8 mouse cellular contexts compared by ENCODE assay signal in the genomic region with DNA sequence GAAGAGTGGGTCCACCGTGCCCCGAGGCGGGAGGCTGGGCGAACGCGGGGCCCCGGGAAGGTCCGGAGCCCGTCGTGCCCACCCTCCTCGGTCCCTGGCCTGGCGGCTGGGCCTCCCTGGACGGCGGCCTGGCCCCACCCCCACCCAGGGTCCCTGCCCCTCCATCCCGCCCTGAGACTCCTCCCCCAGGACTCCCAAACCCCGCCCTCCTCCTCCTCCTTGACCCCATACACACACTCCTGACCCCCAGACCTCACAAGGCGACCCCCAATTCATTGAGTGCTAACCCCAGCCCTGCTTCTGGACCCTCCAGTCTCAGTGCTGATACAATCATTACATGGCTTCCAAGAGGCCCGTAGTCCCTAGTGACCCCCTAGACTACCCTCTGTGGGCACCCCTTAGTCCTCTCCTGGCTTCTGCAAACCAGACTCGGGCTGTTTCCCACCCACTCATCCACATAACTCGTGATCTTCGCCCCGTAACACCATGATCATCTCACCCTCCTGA. TPM values are rescaled to one million over a fixed set of nuclear protein-coding genes. Genes with fewer than 3 reads are reported as not detected.
DNase-seq lines count a peak whose midpoint lies in the region; ATAC-seq and TF ChIP-seq lines count a peak whose summit lies in the region.

No protein-coding gene starts in this region.

- TF ChIP-seq CTCF in kidney, adult 2 months (conservative IDR thresholded peaks at IDR 0.05; ENCODE audit: insufficient read depth, insufficient read length, low read depth, low read length), result no peak
- TF ChIP-seq CTCF in forebrain, postnatal 0 days (IDR thresholded peaks at IDR 0.05; ENCODE audit: low read depth), result no peak

- no peak for DNase-seq in kidney, adult 2 months
- no peak for DNase-seq in kidney, adult 18-20 months
- peak; percentile 79 for DNase-seq in ZHBTc4 (ENCODE audit: low read depth, low spot score)
- no peak for DNase-seq in forebrain, postnatal 0 days
- no peak for DNase-seq in thymus, postnatal 0 days (ENCODE audit: low spot score)
- no peak for DNase-seq in cerebellum, adult 11-12 months

- peak overlapping the region; percentile 95 for H3K9ac ChIP-seq in forebrain, postnatal 0 days
- peak overlapping the region; percentile 88 for H3K9ac ChIP-seq in limb, embryonic 15.5 days

- no peaks in the 10 kb centered on the region for H3K9me3 ChIP-seq in forebrain, postnatal 0 days (ENCODE audit: low read length)
- no peaks in the 10 kb centered on the region for H3K9me3 ChIP-seq in limb, embryonic 15.5 days

- WGBS in kidney, adult 2 months, result 5% methylated on average over 20 of the region's 22 CpGs
- 13% methylated on average over 12 of the region's 22 CpGs for WGBS in forebrain, postnatal 0 days
- WGBS in limb, embryonic 15.5 days, result 6% methylated on average over 22 of the region's 22 CpGs

- peaks cover 4% of the 10 kb centered on the region for H3K4me1 ChIP-seq in kidney, adult 2 months (ENCODE audit: control insufficient read depth, insufficient read depth, low read length)
- peaks cover 8% of the 10 kb centered on the region; the same call in 1 of the 2 replicates for H3K4me1 ChIP-seq in forebrain, postnatal 0 days (ENCODE audit: insufficient read depth)
- H3K4me1 ChIP-seq in limb, embryonic 15.5 days, result peaks cover 51% of the 10 kb centered on the region

- H3K36me3 ChIP-seq in kidney, adult 2 months (ENCODE audit: control insufficient read depth, insufficient read depth, low read length), result no peaks in the 10 kb centered on the region
- peaks cover 2% of the 10 kb centered on the region; the same call in 1 of the 2 replicates for H3K36me3 ChIP-seq in forebrain, postnatal 0 days (ENCODE audit: insufficient read depth)
- no peaks in the 10 kb centered on the region for H3K36me3 ChIP-seq in limb, embryonic 15.5 days
- no peaks in the 10 kb centered on the region for H3K36me3 ChIP-seq in myocyte (ENCODE audit: control insufficient read depth, insufficient read depth)

- H3K79me2 ChIP-seq in myocyte (ENCODE audit: control insufficient read depth, insufficient read depth), result no peaks in the 10 kb centered on the region

- ATAC-seq in forebrain, postnatal 0 days, result peak; percentile 40
- ATAC-seq in limb, embryonic 15.5 days (ENCODE audit: insufficient number of reproducible peaks, low FRiP score, low TSS enrichment, low read depth), result peak; percentile 69

- peak overlapping the region; percentile 90 for H3K4me3 ChIP-seq in kidney, adult 2 months (ENCODE audit: insufficient read depth, low read depth, low read length)
- H3K4me3 ChIP-seq in forebrain, postnatal 0 days (ENCODE audit: low read depth, low read length), result peak overlapping the region; percentile 88
- peak overlapping the region; percentile 83 for H3K4me3 ChIP-seq in limb, embryonic 15.5 days
- H3K4me3 ChIP-seq in myocyte, result peak overlapping the region; percentile 57

- no peaks in the 10 kb centered on the region for H3K27me3 ChIP-seq in kidney, adult 2 months (replicated peaks; ENCODE audit: control insufficient read depth, insufficient read depth, low read length)
- no peaks in the 10 kb centered on the region for H3K27me3 ChIP-seq in forebrain, postnatal 0 days (ENCODE audit: insufficient read depth, low read length)
- no peaks in the 10 kb centered on the region for H3K27me3 ChIP-seq in limb, embryonic 15.5 days
- H3K27me3 ChIP-seq in myocyte (ENCODE audit: control insufficient read depth, insufficient read depth, insufficient read length), result no peaks in the 10 kb centered on the region

- no peak for TF ChIP-seq POLR2A in kidney, adult 2 months (IDR thresholded peaks at IDR 0.05; ENCODE audit: low read depth, low read length)
- TF ChIP-seq POLR2A in myocyte (IDR thresholded peaks at IDR 0.05; ENCODE audit: insufficient read length, low read depth), result no peak

- H3K27ac ChIP-seq in kidney, adult 2 months (ENCODE audit: insufficient read depth, low read depth, low read length), result peak overlapping the region; percentile 83
- peak overlapping the region; percentile 79 for H3K27ac ChIP-seq in forebrain, postnatal 0 days (ENCODE audit: low read depth, low read length)
- peak overlapping the region; percentile 94 for H3K27ac ChIP-seq in limb, embryonic 15.5 days

- peak overlapping the region; percentile 92 for H3ac ChIP-seq in myocyte (ENCODE audit: control insufficient read depth, insufficient read length)

- H3K4me2 ChIP-seq in forebrain, postnatal 0 days (ENCODE audit: low read depth), result peak overlapping the region; percentile 83
- peak overlapping the region; percentile 93 for H3K4me2 ChIP-seq in limb, embryonic 15.5 days
- H3K4me2 ChIP-seq in myocyte (ENCODE audit: low read depth), result peak overlapping the region; percentile 93

TF ChIP-seq in myocyte, 11 proteins besides CTCF, POLR2A, EP300 and RAD21:
- TF ChIP-seq E2F4 (IDR thresholded peaks at IDR 0.05; ENCODE audit: insufficient read depth) (no peak), USF1 (IDR thresholded peaks at IDR 0.05; ENCODE audit: low read depth) (no peak), MAX (IDR thresholded peaks at IDR 0.05; ENCODE audit: low read depth) (no peak), TCF12 (IDR thresholded peaks at IDR 0.05; ENCODE audit: insufficient read depth, poor library complexity, severe bottlenecking) (no peak), SRF (IDR thresholded peaks at IDR 0.05; ENCODE audit: control insufficient read depth, insufficient read length, low read depth) (no peak), MYOG (IDR thresholded peaks at IDR 0.05; ENCODE audit: control insufficient read depth in 1 of 3, insufficient read depth in 1 of 3, insufficient read length in 2 of 3, low read depth in 2 of 3) (no peak), TCF3 (IDR thresholded peaks at IDR 0.05; ENCODE audit: insufficient read length, low read depth) (no peak)

RNA-seq across cellular contexts. Expression of a gene that starts 0.7 kb away (rescaled TPM):
- polyA plus RNA-seq in kidney, adult 2 months (2012; rRNA removed), result 54.1 and 63.7 TPM in 2 replicates
- 57.7 and 72.4 TPM in 2 replicates for total RNA-seq in forebrain, postnatal 0 days (2014; rRNA removed)
- polyA plus RNA-seq in forebrain, postnatal 0 days (2015; fragmentation: Nextera tagmentation; extraction: Ambion mirVana), result 36.5 and 41.1 TPM in 2 replicates
- polyA plus RNA-seq in limb, embryonic 15.5 days (2015; fragmentation: Nextera tagmentation; extraction: Ambion mirVana), result 30.9 and 33.6 TPM in 2 replicates
- polyA plus RNA-seq in myocyte (2012; fragmentation: generic; extraction: Trizol), result 32.8 TPM
- 15.0 and 17.8 TPM in 2 replicates for polyA plus RNA-seq in thymus, postnatal 0 days (2015; fragmentation: Nextera tagmentation; extraction: Ambion mirVana)

RNA-seq across cellular contexts. Expression of a gene that starts 30.0 kb away (rescaled TPM):
- polyA plus RNA-seq in kidney, adult 2 months (2012; rRNA removed), result 4.7 and 7.5 TPM in 2 replicates
- 5.2 and 6.8 TPM in 2 replicates for total RNA-seq in forebrain, postnatal 0 days (2014; rRNA removed)
- 6.8 and 8.5 TPM in 2 replicates for polyA plus RNA-seq in forebrain, postnatal 0 days (2015; fragmentation: Nextera tagmentation; extraction: Ambion mirVana)
- polyA plus RNA-seq in limb, embryonic 15.5 days (2015; fragmentation: Nextera tagmentation; extraction: Ambion mirVana), result 19.2 and 20.5 TPM in 2 replicates
- 3.4 TPM for polyA plus RNA-seq in myocyte (2012; fragmentation: generic; extraction: Trizol)
- polyA plus RNA-seq in thymus, postnatal 0 days (2015; fragmentation: Nextera tagmentation; extraction: Ambion mirVana), result 201 and 234 TPM in 2 replicates

RNA-seq across cellular contexts. Expression of a gene that starts 35.7 kb away (rescaled TPM):
- polyA plus RNA-seq in kidney, adult 2 months (2012; rRNA removed), result 2.4 and 5.4 TPM in 2 replicates
- total RNA-seq in forebrain, postnatal 0 days (2014; rRNA removed), result 16.3 and 16.7 TPM in 2 replicates
- 3.1 and 3.2 TPM in 2 replicates for polyA plus RNA-seq in forebrain, postnatal 0 days (2015; fragmentation: Nextera tagmentation; extraction: Ambion mirVana)
- polyA plus RNA-seq in limb, embryonic 15.5 days (2015; fragmentation: Nextera tagmentation; extraction: Ambion mirVana), result 4.2 and 6.9 TPM in 2 replicates
- 0.02 TPM for polyA plus RNA-seq in myocyte (2012; fragmentation: generic; extraction: Trizol)
- 0.08 and 0.12 TPM in 2 replicates for polyA plus RNA-seq in thymus, postnatal 0 days (2015; fragmentation: Nextera tagmentation; extraction: Ambion mirVana)

RNA-seq across cellular contexts. Expression of a gene that starts 54.9 kb away (rescaled TPM):
- polyA plus RNA-seq in kidney, adult 2 months (2012; rRNA removed), result 27.5 and 28.0 TPM in 2 replicates
- total RNA-seq in forebrain, postnatal 0 days (2014; rRNA removed), result 5.4 and 7.9 TPM in 2 replicates
- polyA plus RNA-seq in forebrain, postnatal 0 days (2015; fragmentation: Nextera tagmentation; extraction: Ambion mirVana), result 0.92 and 1.3 TPM in 2 replicates
- 3.4 and 3.6 TPM in 2 replicates for polyA plus RNA-seq in limb, embryonic 15.5 days (2015; fragmentation: Nextera tagmentation; extraction: Ambion mirVana)
- 32.6 TPM for polyA plus RNA-seq in myocyte (2012; fragmentation: generic; extraction: Trizol)
- polyA plus RNA-seq in thymus, postnatal 0 days (2015; fragmentation: Nextera tagmentation; extraction: Ambion mirVana), result 2.3 and 3.0 TPM in 2 replicates
